ENCODE assay signal across 16 mouse cellular contexts in the genomic region with DNA sequence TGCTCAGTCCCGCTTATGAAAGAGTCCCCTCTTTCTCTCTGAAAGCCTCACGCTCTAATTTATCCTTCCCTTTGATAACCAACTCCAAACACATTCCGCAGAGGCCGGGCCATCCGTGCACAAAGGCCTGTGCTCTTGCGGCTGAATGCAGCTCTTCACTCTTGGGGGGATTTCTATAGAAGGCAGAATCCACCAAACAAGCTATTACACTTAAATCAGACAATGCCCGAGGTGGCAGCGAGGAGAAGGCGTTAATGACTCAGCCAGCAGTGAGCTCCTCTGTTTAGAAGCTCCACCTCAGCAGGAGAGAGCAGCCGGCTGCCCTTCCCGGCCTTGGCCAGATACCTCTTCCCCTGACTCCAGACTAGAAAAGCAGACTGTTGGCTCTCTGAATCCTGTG.
DNase-seq lines count a peak whose midpoint lies in the region; ATAC-seq and TF ChIP-seq lines count a peak whose summit lies in the region.
"Had no signal": no experiment of that assay in that cellular context is flagged by ENCODE, and none has a peak within 500 bp of the region (broad histone marks: within the 10 kb centered on the region; RNA-seq: fewer than 3 reads in every experiment).

No protein-coding gene starts in this region.

- H3K36me3 ChIP-seq in hindbrain, embryonic 10.5 days: no peaks in the 10 kb centered on the region
- H3K36me3 ChIP-seq in hindbrain, postnatal 0 days (ENCODE audit: insufficient read depth, low read length): no peaks in the 10 kb centered on the region
- H3K36me3 ChIP-seq in limb, embryonic 10.5 days: no peaks in the 10 kb centered on the region
- no peaks in the 10 kb centered on the region for H3K36me3 ChIP-seq in intestine, postnatal 0 days (ENCODE audit: control insufficient read depth, insufficient read depth)
- H3K36me3 ChIP-seq: liver, embryonic 13.5 days had no signal

- no peak for ATAC-seq in hindbrain, postnatal 0 days
- no peak for ATAC-seq in intestine, postnatal 0 days

- peak overlapping the region; percentile 50 for H3K27ac ChIP-seq in hindbrain, embryonic 10.5 days
- no peak overlapping the region for H3K27ac ChIP-seq in hindbrain, postnatal 0 days
- peak overlapping the region; percentile 53; the same call in 1 of the 2 replicates for H3K27ac ChIP-seq in limb, embryonic 10.5 days
- no peak overlapping the region for H3K27ac ChIP-seq in intestine, postnatal 0 days (ENCODE audit: low read depth, low read length)
- H3K27ac ChIP-seq: liver, embryonic 13.5 days had no signal

- no peaks in the 10 kb centered on the region for H3K9me3 ChIP-seq in hindbrain, embryonic 10.5 days
- H3K9me3 ChIP-seq in hindbrain, postnatal 0 days (ENCODE audit: low read length): no peaks in the 10 kb centered on the region
- H3K9me3 ChIP-seq in limb, embryonic 10.5 days (replicated peaks): no peaks in the 10 kb centered on the region
- no peaks in the 10 kb centered on the region for H3K9me3 ChIP-seq in intestine, postnatal 0 days (ENCODE audit: control insufficient read depth)
- H3K9me3 ChIP-seq: liver, embryonic 13.5 days had no signal

- TF ChIP-seq CTCF in hindbrain, postnatal 0 days (IDR thresholded peaks at IDR 0.05; ENCODE audit: low read depth): no peak
- TF ChIP-seq CTCF in intestine, postnatal 0 days (IDR thresholded peaks at IDR 0.05; ENCODE audit: low read depth): no peak

- H3K27me3 ChIP-seq in hindbrain, embryonic 10.5 days (ENCODE audit: insufficient read depth, poor library complexity, severe bottlenecking): peaks cover 86% of the 10 kb centered on the region
- H3K27me3 ChIP-seq in hindbrain, postnatal 0 days (ENCODE audit: insufficient read depth, low read length): peaks cover 31% of the 10 kb centered on the region
- peaks cover 51% of the 10 kb centered on the region for H3K27me3 ChIP-seq in limb, embryonic 10.5 days (ENCODE audit: low read depth, poor library complexity, severe bottlenecking)
- H3K27me3 ChIP-seq in intestine, postnatal 0 days (replicated peaks; ENCODE audit: control insufficient read depth, insufficient read depth, low read length): 0 out of 2 replicates have a peak, but pooled peaks cover 9% of the 10 kb centered on the region

- H3K4me3 ChIP-seq in hindbrain, embryonic 10.5 days: no peak overlapping the region
- H3K4me3 ChIP-seq in hindbrain, postnatal 0 days (ENCODE audit: low read length): no peak overlapping the region
- no peak overlapping the region for H3K4me3 ChIP-seq in limb, embryonic 10.5 days
- H3K4me3 ChIP-seq in intestine, postnatal 0 days (ENCODE audit: low read depth, low read length): no peak overlapping the region
- H3K4me3 ChIP-seq: liver, embryonic 13.5 days had no signal

- H3K4me1 ChIP-seq in hindbrain, embryonic 10.5 days (replicated peaks): peaks cover 38% of the 10 kb centered on the region
- H3K4me1 ChIP-seq in hindbrain, postnatal 0 days (ENCODE audit: insufficient read depth, low read length): peaks cover 14% of the 10 kb centered on the region
- H3K4me1 ChIP-seq in limb, embryonic 10.5 days: peaks cover 33% of the 10 kb centered on the region
- no peaks in the 10 kb centered on the region for H3K4me1 ChIP-seq in intestine, postnatal 0 days (replicated peaks; ENCODE audit: control insufficient read depth, insufficient read depth, low read length)
- H3K4me1 ChIP-seq: liver, embryonic 13.5 days had no signal

- no peak overlapping the region for H3K4me2 ChIP-seq in hindbrain, postnatal 0 days (ENCODE audit: low read depth, low read length)
- no peak overlapping the region for H3K4me2 ChIP-seq in intestine, postnatal 0 days (replicated peaks; ENCODE audit: low read depth)
- H3K4me2 ChIP-seq: liver, embryonic 13.5 days had no signal

- DNase-seq in hindbrain, embryonic 10.5 days (ENCODE audit: low spot score): peak; percentile 44
- DNase-seq in hindbrain, postnatal 0 days (ENCODE audit: low spot score): no peak
- DNase-seq in ES-CJ7 (ENCODE audit: low read depth, low spot score): peak; percentile 20
- DNase-seq in embryo, embryonic 10 days (ENCODE audit: low spot score): peak; percentile 70
- no peak for DNase-seq in limb, embryonic 10.5 days (ENCODE audit: low spot score)
- no peak for DNase-seq in kidney, adult 18-20 months
- DNase-seq in adrenal gland, adult 2 months: no peak
- DNase-seq: cerebellum, adult 8-10 months; heart, postnatal 14 days; kidney, adult 11 months; kidney, postnatal 25 days; layer of hippocampus, postnatal 36 days; left cerebral cortex, postnatal 4 days; liver, embryonic 13.5 days; thymus, postnatal 14 days had no signal

- H3K9ac ChIP-seq in hindbrain, postnatal 0 days (replicated peaks; ENCODE audit: low read length): no peak overlapping the region
- H3K9ac ChIP-seq in intestine, postnatal 0 days (ENCODE audit: low read depth, low read length): no peak overlapping the region
- H3K9ac ChIP-seq: liver, embryonic 13.5 days had no signal

- WGBS in hindbrain, embryonic 10.5 days: 7% methylated on average over 11 of the region's 11 CpGs
- 14% methylated on average over 11 of the region's 11 CpGs for WGBS in hindbrain, postnatal 0 days
- 11% methylated on average over 11 of the region's 11 CpGs for WGBS in limb, embryonic 10.5 days
- WGBS in intestine, postnatal 0 days: 46% methylated on average over 11 of the region's 11 CpGs

Comparison
In these comparisons a context has a peak if more than half of its experiments do, and no peak if none do; other contexts are left out.
1. DNase-seq: peak in hindbrain, embryonic 10.5 days (single experiment), ES-CJ7 (single experiment) and embryo, embryonic 10 days (single experiment); none in hindbrain, postnatal 0 days (single experiment), limb, embryonic 10.5 days (single experiment), kidney, adult 18-20 months (single experiment) and adrenal gland, adult 2 months (single experiment).
2. H3K27ac ChIP-seq: peak in hindbrain, embryonic 10.5 days (single experiment) and limb, embryonic 10.5 days (single experiment); none in hindbrain, postnatal 0 days (single experiment) and intestine, postnatal 0 days (single experiment).